Mouse (Mus musculus): Measurements from ENCODE around the gene Actl6b. TPM values are rescaled to one million over a fixed set of nuclear protein-coding genes. Genes with fewer than 3 reads are reported as not detected.

Gene Actl6b
- polyA plus RNA-seq, 1 experiment, result 0.25 TPM

DNA sequence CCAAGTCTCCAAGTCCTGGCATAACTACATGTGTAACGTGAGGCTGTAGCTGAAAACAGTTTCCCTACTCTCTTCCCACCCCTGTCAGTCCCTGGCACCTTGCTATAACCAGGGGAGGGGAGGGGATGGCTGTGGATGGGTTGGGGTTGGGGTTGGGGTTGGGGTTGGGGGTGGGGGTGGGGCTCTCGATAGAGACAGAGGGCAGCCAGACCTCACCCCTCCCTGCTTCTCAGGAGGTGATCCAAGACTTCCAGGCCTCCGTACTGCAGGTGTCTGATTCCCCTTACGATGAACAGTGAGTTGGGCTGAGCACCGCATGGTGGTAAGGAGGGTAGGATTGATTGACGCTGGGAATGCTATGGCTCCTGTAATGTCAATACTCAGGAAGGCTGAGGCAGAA is 12.4 kb downstream of the Actl6b start:
- no peaks in the 10 kb centered on the region for H3K36me3 ChIP-seq (ENCODE audit: control insufficient read depth, insufficient read depth, low read length)
- H3K4me3 ChIP-seq (ENCODE audit: control insufficient read depth, low read depth, low read length), result no peak overlapping the region
- H3K4me1 ChIP-seq (ENCODE audit: control insufficient read depth, insufficient read depth, low read length), result peaks cover 22% of the 10 kb centered on the region
- H3K27me3 ChIP-seq (ENCODE audit: control insufficient read depth, insufficient read depth, low read length), result no peaks in the 10 kb centered on the region
- TF ChIP-seq CTCF (IDR thresholded peaks at IDR 0.05; ENCODE audit: control insufficient read depth, insufficient read depth, insufficient replicate concordance, low read depth, low read length), result no peak
- TF ChIP-seq POLR2A (IDR thresholded peaks at IDR 0.05; ENCODE audit: control insufficient read depth, low read depth, low read length), result no peak
- H3K27ac ChIP-seq (ENCODE audit: control insufficient read depth, insufficient read depth, low read depth, low read length), result no peak overlapping the region

DNA sequence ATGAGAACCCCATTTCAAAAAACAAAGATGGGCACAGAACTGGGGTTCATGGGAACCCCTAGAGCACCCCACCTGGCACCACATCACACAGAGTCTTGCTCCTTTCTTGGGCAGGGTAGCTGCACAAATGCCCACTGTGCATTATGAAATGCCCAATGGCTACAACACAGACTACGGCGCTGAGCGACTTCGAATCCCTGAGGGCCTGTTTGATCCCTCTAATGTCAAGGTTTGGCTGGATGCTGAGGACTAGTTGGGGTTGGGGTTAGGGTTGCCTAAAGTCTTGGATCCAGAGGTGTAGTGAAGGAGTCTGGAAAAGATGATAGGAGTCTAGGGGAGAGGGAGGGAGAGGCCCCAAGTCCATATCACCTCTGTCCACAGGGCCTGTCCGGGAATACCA is 13.1 kb downstream of the Actl6b start:
- H3K27ac ChIP-seq (ENCODE audit: control insufficient read depth, insufficient read depth, low read depth, low read length), result no peak overlapping the region
- H3K4me1 ChIP-seq (ENCODE audit: control insufficient read depth, insufficient read depth, low read length), result peaks cover 28% of the 10 kb centered on the region
- no peaks in the 10 kb centered on the region for H3K36me3 ChIP-seq (ENCODE audit: control insufficient read depth, insufficient read depth, low read length)
- H3K4me3 ChIP-seq (ENCODE audit: control insufficient read depth, low read depth, low read length), result no peak overlapping the region
- no peaks in the 10 kb centered on the region for H3K27me3 ChIP-seq (ENCODE audit: control insufficient read depth, insufficient read depth, low read length)
- no peak for TF ChIP-seq CTCF (IDR thresholded peaks at IDR 0.05; ENCODE audit: control insufficient read depth, insufficient read depth, insufficient replicate concordance, low read depth, low read length)
- no peak for TF ChIP-seq POLR2A (IDR thresholded peaks at IDR 0.05; ENCODE audit: control insufficient read depth, low read depth, low read length)

DNA sequence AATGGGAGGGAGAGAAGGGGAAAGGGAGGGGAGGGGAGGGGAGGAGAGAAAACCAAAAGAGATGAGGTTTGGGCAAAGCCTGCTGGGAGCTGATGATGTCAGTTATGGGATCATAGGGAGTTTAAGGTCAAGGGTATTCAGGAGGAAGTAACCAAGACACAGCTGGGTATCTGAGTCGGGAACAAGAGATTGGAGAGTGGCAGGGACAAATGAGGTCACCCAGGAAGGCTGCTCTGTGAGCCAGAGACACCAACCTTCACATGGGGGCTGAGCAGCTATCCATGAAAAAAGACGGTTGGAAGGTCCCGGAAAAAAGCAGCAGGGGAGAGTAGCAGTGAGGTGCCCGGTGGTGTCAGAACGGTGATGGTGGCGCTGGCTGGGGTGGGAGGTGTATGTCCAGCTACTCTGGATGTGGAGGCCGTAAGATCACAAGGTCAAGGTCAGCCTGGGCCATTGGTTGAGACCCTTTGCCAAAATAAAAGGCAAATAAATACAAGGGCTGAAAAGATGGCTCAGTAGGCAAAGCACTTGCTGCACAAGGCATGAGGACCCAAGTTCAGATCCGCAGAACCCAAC is 15.0 kb downstream of the Actl6b start:
- no peak for TF ChIP-seq POLR2A (IDR thresholded peaks at IDR 0.05; ENCODE audit: control insufficient read depth, low read depth, low read length)
- TF ChIP-seq CTCF (IDR thresholded peaks at IDR 0.05; ENCODE audit: control insufficient read depth, insufficient read depth, insufficient replicate concordance, low read depth, low read length), result no peak

DNA sequence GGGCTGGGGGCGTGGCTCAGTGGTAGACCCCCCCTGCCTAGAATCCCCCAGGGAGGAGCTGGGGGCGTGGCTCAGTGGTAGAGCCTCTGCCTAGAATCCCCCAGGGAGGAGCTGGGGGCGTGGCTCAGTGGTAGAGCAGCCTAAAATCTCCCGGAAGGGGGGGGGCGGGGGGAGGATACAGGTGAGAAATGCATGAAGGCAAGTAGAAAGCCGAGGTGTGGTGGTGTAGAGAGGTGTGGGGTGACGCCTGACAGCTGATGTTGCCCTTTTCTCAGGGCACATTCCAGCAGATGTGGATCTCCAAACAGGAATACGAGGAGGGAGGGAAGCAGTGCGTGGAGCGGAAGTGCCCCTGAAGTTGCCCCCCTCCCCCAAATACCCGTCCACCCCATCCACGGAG is 15.7 kb downstream of the Actl6b start:
- Histone ChIP-seq H3K4me3 (ENCODE audit: control insufficient read depth, low read depth, low read length) (peak overlapping the region; percentile 7; the same call in 1 of the 2 replicates), H3K36me3 (ENCODE audit: control insufficient read depth, insufficient read depth, low read length) (no peaks in the 10 kb centered on the region), H3K4me1 (ENCODE audit: control insufficient read depth, insufficient read depth, low read length) (peaks cover 33% of the 10 kb centered on the region), H3K27me3 (ENCODE audit: control insufficient read depth, insufficient read depth, low read length) (no peaks in the 10 kb centered on the region), H3K27ac (ENCODE audit: control insufficient read depth, insufficient read depth, low read depth, low read length) (no peak overlapping the region)
- no peak for TF ChIP-seq POLR2A (IDR thresholded peaks at IDR 0.05; ENCODE audit: control insufficient read depth, low read depth, low read length)
- no peak for TF ChIP-seq CTCF (IDR thresholded peaks at IDR 0.05; ENCODE audit: control insufficient read depth, insufficient read depth, insufficient replicate concordance, low read depth, low read length)

More for the DNA sequence above, 15.0 kb downstream of the Actl6b start:
- Histone ChIP-seq H3K27me3 (ENCODE audit: control insufficient read depth, insufficient read depth, low read length) (no peaks in the 10 kb centered on the region), H3K4me1 (ENCODE audit: control insufficient read depth, insufficient read depth, low read length) (peaks cover 33% of the 10 kb centered on the region), H3K27ac (ENCODE audit: control insufficient read depth, insufficient read depth, low read depth, low read length) (no peak overlapping the region; the same call in 1 of the 2 replicates), H3K4me3 (ENCODE audit: control insufficient read depth, low read depth, low read length) (no peak overlapping the region), H3K36me3 (ENCODE audit: control insufficient read depth, insufficient read depth, low read length) (no peaks in the 10 kb centered on the region)

DNA sequence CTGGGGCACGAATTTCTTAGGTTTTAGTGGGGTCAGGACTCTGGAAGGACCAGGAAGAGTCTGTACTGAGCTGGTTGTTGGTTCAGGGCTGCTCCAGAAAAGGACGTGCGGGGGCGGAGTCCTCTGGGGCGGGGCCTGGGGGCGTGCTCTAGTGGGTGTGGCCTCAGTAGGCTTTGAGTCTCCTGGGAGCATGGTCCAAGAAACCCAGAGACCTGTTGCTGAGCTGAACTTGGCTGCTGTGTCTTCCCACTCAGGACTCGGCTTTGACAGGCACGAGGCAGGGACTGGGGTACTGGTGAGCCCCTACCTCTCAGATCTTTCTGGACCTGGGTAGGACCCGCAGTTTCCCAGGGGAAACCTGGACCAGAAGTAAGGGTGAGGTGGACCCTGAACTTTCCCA is 16.3 kb downstream of the Actl6b start, which contains the start of gene Tfr2:
Gene Tfr2, plus strand, starts transcription at position 176 of the 400 bp plus-strand sequence.
- peak within 1 kb of the TSS; percentile 39 for H3K4me3 ChIP-seq (ENCODE audit: control insufficient read depth, low read depth, low read length)
- no peak within 1 kb of the TSS for H3K27ac ChIP-seq (ENCODE audit: control insufficient read depth, insufficient read depth, low read depth, low read length)
- H3K36me3 ChIP-seq (ENCODE audit: control insufficient read depth, insufficient read depth, low read length), result no peaks in the 10 kb centered on the region
- H3K4me1 ChIP-seq (ENCODE audit: control insufficient read depth, insufficient read depth, low read length), result peaks cover 38% of the 10 kb centered on the region
- no peaks in the 10 kb centered on the region for H3K27me3 ChIP-seq (ENCODE audit: control insufficient read depth, insufficient read depth, low read length)
- TF ChIP-seq CTCF (IDR thresholded peaks at IDR 0.05; ENCODE audit: control insufficient read depth, insufficient read depth, insufficient replicate concordance, low read depth, low read length) (no peak), POLR2A (IDR thresholded peaks at IDR 0.05; ENCODE audit: control insufficient read depth, low read depth, low read length) (no peak)

DNA sequence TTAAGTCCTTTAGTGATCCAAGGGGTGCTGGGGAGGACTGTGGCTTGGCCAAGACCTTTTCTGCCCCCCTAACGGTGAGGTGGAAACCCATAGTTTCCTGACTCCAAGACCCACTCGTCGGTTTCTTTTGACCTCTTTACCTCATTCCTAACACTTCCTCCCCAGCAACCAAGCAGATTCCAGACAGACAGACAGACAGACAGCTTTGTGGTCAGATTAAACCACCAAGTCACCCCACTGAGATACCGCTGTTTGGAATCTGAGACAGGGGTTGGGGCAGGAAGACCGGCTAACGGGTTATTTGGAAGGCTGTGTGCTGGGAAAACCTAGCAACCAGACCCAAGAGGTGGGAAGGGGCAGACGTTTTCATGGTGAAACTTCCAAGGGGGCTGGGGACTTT is 16.9 kb downstream of the Actl6b start:
- no peaks in the 10 kb centered on the region for H3K27me3 ChIP-seq (ENCODE audit: control insufficient read depth, insufficient read depth, low read length)
- TF ChIP-seq CTCF (IDR thresholded peaks at IDR 0.05; ENCODE audit: control insufficient read depth, insufficient read depth, insufficient replicate concordance, low read depth, low read length), result no peak
- no peak for TF ChIP-seq POLR2A (IDR thresholded peaks at IDR 0.05; ENCODE audit: control insufficient read depth, low read depth, low read length)
- H3K4me3 ChIP-seq (ENCODE audit: control insufficient read depth, low read depth, low read length), result peak overlapping the region; percentile 39
- no peaks in the 10 kb centered on the region for H3K36me3 ChIP-seq (ENCODE audit: control insufficient read depth, insufficient read depth, low read length)
- H3K4me1 ChIP-seq (ENCODE audit: control insufficient read depth, insufficient read depth, low read length), result peaks cover 41% of the 10 kb centered on the region
- no peak overlapping the region for H3K27ac ChIP-seq (ENCODE audit: control insufficient read depth, insufficient read depth, low read depth, low read length)

DNA sequence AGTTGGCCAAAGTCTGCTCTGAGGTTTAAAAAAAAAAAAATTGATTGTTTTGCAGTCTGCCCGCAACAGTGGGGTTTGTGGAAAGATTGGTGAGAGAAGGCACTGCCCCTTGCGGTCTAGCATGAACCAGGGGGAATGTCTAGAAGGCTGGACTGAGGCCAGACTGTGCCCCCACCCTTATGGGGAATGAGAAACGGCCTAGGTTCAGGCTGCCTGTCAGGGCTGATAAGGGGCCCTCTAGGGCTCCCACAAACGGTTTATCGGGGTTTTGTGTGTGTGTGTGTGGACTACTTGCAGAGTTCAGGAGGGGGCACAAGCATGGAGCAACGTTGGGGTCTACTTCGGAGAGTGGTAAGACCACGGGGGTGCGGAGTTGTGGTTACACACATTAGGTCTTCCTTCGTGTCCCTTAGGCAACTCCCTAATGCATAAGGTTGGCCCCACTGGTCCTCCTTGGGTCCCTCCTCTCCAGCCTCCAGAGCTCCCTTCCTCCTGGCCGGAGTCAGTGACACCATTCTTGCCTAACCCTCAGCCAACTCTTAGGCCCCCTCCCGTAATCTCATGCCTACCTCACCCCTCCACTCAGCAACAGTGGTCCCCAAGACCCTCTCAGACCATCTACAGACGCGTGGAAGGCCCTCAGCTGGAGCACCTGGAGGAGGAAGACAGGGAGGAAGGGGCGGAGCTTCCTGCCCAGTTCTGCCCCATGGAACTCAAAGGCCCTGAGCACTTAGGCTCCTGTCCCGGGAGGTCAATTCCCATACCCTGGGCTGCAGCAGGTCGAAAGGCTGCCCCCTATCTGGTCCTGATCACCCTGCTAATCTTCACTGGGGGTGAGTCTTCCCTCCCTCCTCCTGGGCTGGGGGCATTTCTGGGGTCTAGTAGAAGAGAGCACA is 17.6 kb downstream of the Actl6b start:
- Histone ChIP-seq H3K4me1 (ENCODE audit: control insufficient read depth, insufficient read depth, low read length) (peaks cover 41% of the 10 kb centered on the region), H3K27me3 (ENCODE audit: control insufficient read depth, insufficient read depth, low read length) (no peaks in the 10 kb centered on the region), H3K27ac (ENCODE audit: control insufficient read depth, insufficient read depth, low read depth, low read length) (no peak overlapping the region), H3K36me3 (ENCODE audit: control insufficient read depth, insufficient read depth, low read length) (no peaks in the 10 kb centered on the region), H3K4me3 (ENCODE audit: control insufficient read depth, low read depth, low read length) (peak overlapping the region; percentile 38)
- TF ChIP-seq CTCF (IDR thresholded peaks at IDR 0.05; ENCODE audit: control insufficient read depth, insufficient read depth, insufficient replicate concordance, low read depth, low read length) (no peak), POLR2A (IDR thresholded peaks at IDR 0.05; ENCODE audit: control insufficient read depth, low read depth, low read length) (no peak)

All from testis, adult 2 months (tissue).